Mouse (Mus musculus) MEL (cell line): ENCODE measurements around the gene Tspan14. TPM values are rescaled to one million over a fixed set of nuclear protein-coding genes. Genes with fewer than 3 reads are reported as not detected.

Experiments
- DNase-seq: peaks from one replicate; pipeline ENCODE4 v3.0.0; 2011; ENCODE audit warnings: low read depth, low spot score
- H3K27ac ChIP-seq: 2 replicates; pipeline ENCODE4 v1.5.1; 2012; ENCODE audit warnings: low read depth, mild to moderate bottlenecking, control low read depth, low read length, moderate library complexity; ENCODE audit not compliant: control insufficient read depth
- H3K27me3 ChIP-seq, 2 experiments: fragments of 150-350 bp in 1 of 2; sonication (generic) in 1 of 2; 2 replicates each; pipeline ENCODE4 v1.6.1; 2012; ENCODE audit warnings: low read length in 2 of 2, mild to moderate bottlenecking in 2 of 2, improper control_type of control experiment in 1 of 2, moderate library complexity in 1 of 2; ENCODE audit not compliant: insufficient read depth in 2 of 2, control insufficient read depth in 1 of 2
- H3K36me3 ChIP-seq, 2 experiments: 2 replicates each; pipeline ENCODE4 v1.6.1; 2012 to 2014; ENCODE audit warnings: low read length in 2 of 2, improper control_type of control experiment in 1 of 2, inconsistent platforms in 1 of 2, mild to moderate bottlenecking in 1 of 2; ENCODE audit not compliant: insufficient read depth in 2 of 2, control insufficient read depth in 1 of 2
- H3K4me1 ChIP-seq, 2 experiments: fragments of 150-350 bp in 1 of 2; sonication (generic) in 1 of 2; 2 replicates each; pipeline ENCODE4 v1.6.1; 2012; ENCODE audit warnings: low read length in 2 of 2, improper control_type of control experiment in 1 of 2, mild to moderate bottlenecking in 1 of 2; ENCODE audit not compliant: insufficient read depth in 2 of 2, control insufficient read depth in 1 of 2
- H3K4me3 ChIP-seq, 2 experiments: fragments of 150-350 bp in 1 of 2; sonication (generic) in 1 of 2; 2 replicates each; pipeline ENCODE4 v1.5.1; 2012; ENCODE audit warnings: low read depth in 2 of 2, low read length in 2 of 2, mild to moderate bottlenecking in 2 of 2, moderate library complexity in 2 of 2, control low read depth in 1 of 2, improper control_type of control experiment in 1 of 2; ENCODE audit not compliant: control insufficient read depth in 1 of 2, insufficient read depth in 1 of 2
- H3K79me2 ChIP-seq: 2 replicates; pipeline ENCODE4 v1.6.1; 2012; ENCODE audit warnings: mild to moderate bottlenecking, low read length, moderate library complexity; ENCODE audit not compliant: control insufficient read depth, poor library complexity, insufficient read depth
- H3K9ac ChIP-seq: 2 replicates; pipeline ENCODE4 v1.6.1; 2012; ENCODE audit warnings: low read depth, mild to moderate bottlenecking, control low read depth, low read length, moderate library complexity; ENCODE audit not compliant: control insufficient read depth, poor library complexity, severe bottlenecking
- H3K9me3 ChIP-seq: fragments of 150-350 bp; sonication (generic); replicated peaks from 2 replicates; pipeline ENCODE4 v1.6.1; 2012; ENCODE audit warnings: mild to moderate bottlenecking, low read length, improper control_type of control experiment, moderate library complexity; ENCODE audit not compliant: insufficient read depth
- CHD2 ChIP-seq: IDR thresholded peaks from 2 replicates; pipeline ENCODE4 v1.6.1; 2011; ENCODE audit warnings: low read length, improper control_type of control experiment
- CTCF ChIP-seq, 3 experiments: IDR thresholded peaks in 2 of 3; conservative IDR thresholded peaks in 1 of 3; 2 replicates each; pipeline ENCODE4 v1.5.1; 2011 to 2012; ENCODE audit warnings: low read length in 3 of 3, low read depth in 2 of 3, mild to moderate bottlenecking in 2 of 3, improper control_type of control experiment in 1 of 3, inconsistent platforms in 1 of 3, mixed read lengths in 1 of 3, moderate library complexity in 1 of 3; ENCODE audit not compliant: control insufficient read depth in 1 of 3, insufficient read depth in 1 of 3, poor library complexity in 1 of 3, severe bottlenecking in 1 of 3
- E2F4 ChIP-seq: IDR thresholded peaks from 2 replicates; pipeline ENCODE4 v1.6.1; 2011; ENCODE audit warnings: low read depth, low read length, improper control_type of control experiment, borderline replicate concordance
- ETS1 ChIP-seq: IDR thresholded peaks from 2 replicates; pipeline ENCODE4 v1.6.1; 2012; ENCODE audit warnings: low read depth, mild to moderate bottlenecking, inconsistent platforms, low read length, improper control_type of control experiment, moderate library complexity
- GABPA ChIP-seq: IDR thresholded peaks from 2 replicates; pipeline ENCODE4 v1.6.1; 2012; ENCODE audit warnings: low read depth, mild to moderate bottlenecking, inconsistent platforms, low read length, improper control_type of control experiment, moderate library complexity
- HCFC1 ChIP-seq: IDR thresholded peaks from 2 replicates; pipeline ENCODE4 v1.6.1; 2012; ENCODE audit warnings: low read depth, mild to moderate bottlenecking, inconsistent platforms, low read length, improper control_type of control experiment, moderate library complexity
- JUND ChIP-seq: IDR thresholded peaks from 2 replicates; pipeline ENCODE4 v1.6.1; 2011; ENCODE audit warnings: low read depth, mild to moderate bottlenecking, improper control_type of control experiment, low read length
- MAFK ChIP-seq: IDR thresholded peaks from 2 replicates; pipeline ENCODE4 v1.6.1; 2011; ENCODE audit warnings: low read depth, mild to moderate bottlenecking, low read length, improper control_type of control experiment, borderline replicate concordance
- MAX ChIP-seq: IDR thresholded peaks from 2 replicates; pipeline ENCODE4 v1.6.1; 2011; ENCODE audit warnings: low read length, improper control_type of control experiment
- MAZ ChIP-seq: IDR thresholded peaks from 2 replicates; pipeline ENCODE4 v1.6.1; 2012; ENCODE audit warnings: low read depth, mild to moderate bottlenecking, inconsistent platforms, low read length, improper control_type of control experiment
- MEF2A ChIP-seq: IDR thresholded peaks from 2 replicates; pipeline ENCODE4 v1.6.1; 2014; ENCODE audit warnings: low read depth, mild to moderate bottlenecking, inconsistent platforms, low read length, improper control_type of control experiment; ENCODE audit not compliant: poor library complexity, insufficient replicate concordance, severe bottlenecking; ENCODE audit errors: extremely low read depth
- MXI1 ChIP-seq: IDR thresholded peaks from 2 replicates; pipeline ENCODE4 v1.6.1; 2011; ENCODE audit warnings: mild to moderate bottlenecking, low read depth, low read length, improper control_type of control experiment
- MYB ChIP-seq: IDR thresholded peaks from 2 replicates; pipeline ENCODE4 v1.6.1; 2011; ENCODE audit warnings: mild to moderate bottlenecking, low read depth, low read length, improper control_type of control experiment
- MYC ChIP-seq: IDR thresholded peaks from 2 replicates; pipeline ENCODE4 v1.6.1; 2011; ENCODE audit warnings: low read depth, mild to moderate bottlenecking, low read length, improper control_type of control experiment, moderate library complexity
- POLR2AphosphoS2 ChIP-seq: IDR thresholded peaks from 2 replicates; pipeline ENCODE4 v1.6.1; 2011; ENCODE audit warnings: low read length, improper control_type of control experiment
- RCOR1 ChIP-seq: IDR thresholded peaks from 2 replicates; pipeline ENCODE4 v1.6.1; 2012; ENCODE audit warnings: low read depth, mild to moderate bottlenecking, inconsistent platforms, low read length, improper control_type of control experiment
- SMC3 ChIP-seq: IDR thresholded peaks from 2 replicates; pipeline ENCODE4 v1.6.1; 2011; ENCODE audit warnings: low read depth, low read length, improper control_type of control experiment
- TAL1 ChIP-seq: IDR thresholded peaks from 2 replicates; pipeline ENCODE4 v1.6.1; 2012; ENCODE audit warnings: mild to moderate bottlenecking, inconsistent platforms, low read length, moderate library complexity, mixed read lengths
- TCF12 ChIP-seq: IDR thresholded peaks from 2 replicates; pipeline ENCODE4 v1.6.1; 2014; ENCODE audit warnings: low read depth, mild to moderate bottlenecking, inconsistent platforms, low read length, improper control_type of control experiment, moderate library complexity
- USF2 ChIP-seq, 2 experiments: IDR thresholded peaks; 2 replicates each; pipeline ENCODE4 v1.6.1; 2011 to 2012; ENCODE audit warnings: improper control_type of control experiment in 2 of 2, low read length in 2 of 2, borderline replicate concordance in 1 of 2, inconsistent platforms in 1 of 2, low read depth in 1 of 2, mild to moderate bottlenecking in 1 of 2; ENCODE audit not compliant: insufficient read depth in 1 of 2
- ZKSCAN1 ChIP-seq: IDR thresholded peaks from 2 replicates; pipeline ENCODE4 v1.6.1; 2012; ENCODE audit warnings: low read depth, mild to moderate bottlenecking, inconsistent platforms, low read length, improper control_type of control experiment, moderate library complexity
- ZMIZ1 ChIP-seq: IDR thresholded peaks from 2 replicates; pipeline ENCODE4 v1.6.1; 2012; ENCODE audit warnings: low read depth, mild to moderate bottlenecking, inconsistent platforms, low read length, improper control_type of control experiment, moderate library complexity
- polyA plus RNA-seq, 2 experiments: library from polyadenylated mRNA; stranded (reverse) in 1 of 2; unstranded in 1 of 2; fragments of >175 nt in 1 of 2; fragments of >200 nt in 1 of 2; gene quantifications; 2 replicates each; pipeline versions ENCODE4 v1.2.1 to v1.2.4; 2012; ENCODE audit warnings: low replicate concordance in 2 of 2, low read depth in 1 of 2; ENCODE audit not compliant: insufficient read length in 2 of 2, insufficient read depth in 1 of 2, missing spikeins in 1 of 2
- total RNA-seq: library from RNA; depleted of rRNA; stranded (reverse); fragments of 300-350 nt; gene quantifications from 2 replicates; pipeline ENCODE4 v1.2.3, GENCODE M21; 2012

Gene Tspan14
- total and polyA plus RNA-seq, 3 experiments, result 24.8 to 29.9 TPM; not detected in 1

DNA sequence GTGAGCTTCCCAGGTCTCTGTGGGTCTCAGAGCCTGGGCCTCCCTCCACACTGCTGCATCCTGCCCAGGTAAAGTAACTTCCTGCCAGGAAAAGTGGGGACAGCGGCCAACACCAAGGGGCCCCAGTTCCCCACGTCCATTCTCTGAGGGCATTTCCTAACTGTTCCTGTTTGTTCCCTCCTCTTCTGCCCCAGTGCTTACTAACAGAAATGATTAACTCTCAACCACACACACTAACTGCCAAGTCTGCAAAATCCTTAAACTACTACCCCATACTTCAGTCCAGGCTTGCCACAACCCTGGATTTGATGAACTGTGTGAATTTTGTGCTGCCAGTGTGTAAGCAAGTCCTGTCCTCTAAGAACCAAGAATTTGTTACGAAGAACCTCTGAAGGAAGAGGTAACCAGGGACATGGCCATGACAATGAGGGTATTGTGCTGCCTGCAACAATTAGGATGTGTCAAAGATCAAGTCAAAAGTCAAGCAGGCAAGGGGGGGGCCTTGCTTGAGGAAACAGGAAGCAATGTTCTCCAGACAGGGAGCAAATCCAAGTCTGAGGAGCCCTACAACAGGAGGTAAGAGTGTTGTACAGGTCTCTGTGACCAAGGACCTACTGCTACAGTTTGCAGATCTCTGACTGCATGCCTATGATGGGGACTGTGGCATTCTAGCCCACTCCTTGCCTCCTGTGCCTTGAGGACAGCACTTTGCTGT is 35.3 kb downstream of the Tspan14 start:
- Histone ChIP-seq H3K79me2 (peaks cover 5% of the 10 kb centered on the region; the same call in 1 of the 2 replicates), H3K27me3 (no peaks in the 10 kb centered on the region), H3K4me1 (peaks cover 16 to 42% of the 10 kb centered on the region in 2 experiments), H3K36me3 (peaks cover 0 to 40% of the 10 kb centered on the region in 2 experiments; a peak in 2 of 4 replicates), H3K9me3 (no peaks in the 10 kb centered on the region), H3K9ac (no peak overlapping the region), H3K4me3 (no peak overlapping the region), H3K27ac (no peak overlapping the region)
- no peak for DNase-seq
- TF ChIP-seq HCFC1 (no peak), MAFK (no peak), MYB (no peak)

DNA sequence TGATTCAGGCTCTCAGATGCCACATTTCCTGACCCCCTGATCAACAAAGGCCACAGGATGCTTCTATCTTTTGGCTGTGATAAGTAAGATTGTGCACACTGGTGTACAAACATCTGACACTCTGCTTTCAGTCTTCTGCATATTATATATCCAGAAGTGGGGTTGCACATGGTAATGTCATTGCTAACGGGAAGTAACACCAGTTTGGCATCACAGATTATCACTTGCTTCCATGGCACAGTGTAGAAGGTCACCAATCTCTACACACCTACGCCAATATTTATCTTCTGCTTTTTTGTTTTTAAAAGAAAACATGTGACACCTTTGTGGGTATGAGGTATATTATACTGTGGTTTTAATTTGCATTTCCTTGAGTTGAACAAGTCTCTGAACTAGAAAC is 36.7 kb downstream of the Tspan14 start:
- H3K4me3 ChIP-seq, result no peak overlapping the region
- TF ChIP-seq MAFK (no peak), ZMIZ1 (no peak), HCFC1 (no peak), GABPA (no peak), JUND (no peak), ZKSCAN1 (no peak), ETS1 (no peak)
- TF ChIP-seq, all 39 proteins: peak for 0
- H3K36me3 ChIP-seq, result peaks cover 0 to 31% of the 10 kb centered on the region in 2 experiments; a peak in 2 of 4 replicates
- no peaks in the 10 kb centered on the region for H3K9me3 ChIP-seq
- no peak overlapping the region for H3K9ac ChIP-seq
- peaks cover 5% of the 10 kb centered on the region; the same call in 1 of the 2 replicates for H3K79me2 ChIP-seq
- no peak for DNase-seq
- H3K27me3 ChIP-seq, result no peaks in the 10 kb centered on the region
- H3K4me1 ChIP-seq, result peaks cover 16 to 32% of the 10 kb centered on the region in 2 experiments
- H3K27ac ChIP-seq, result no peak overlapping the region

DNA sequence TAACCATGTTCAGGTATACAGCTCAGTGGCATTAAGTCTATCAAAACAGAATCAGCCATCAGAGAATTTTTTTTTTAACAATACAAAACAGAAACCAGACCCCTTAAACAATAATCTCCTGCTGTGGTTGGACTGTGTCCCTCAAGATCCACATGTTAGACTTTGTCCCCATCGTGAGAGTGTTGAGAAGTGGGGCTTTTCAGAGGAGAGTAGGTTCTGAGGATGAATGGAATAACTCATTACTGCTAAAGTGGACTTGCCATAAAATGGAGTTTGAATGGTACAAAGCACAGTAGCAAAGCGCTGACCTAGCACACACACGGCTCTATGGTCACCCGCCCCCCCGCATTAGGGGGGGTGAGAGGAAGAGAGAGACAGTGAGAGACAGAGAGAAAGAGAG is 37.7 kb downstream of the Tspan14 start:
- Histone ChIP-seq H3K27me3 (no peaks in the 10 kb centered on the region), H3K27ac (no peak overlapping the region), H3K4me3 (no peak overlapping the region), H3K36me3 (peaks cover 0 to 24% of the 10 kb centered on the region in 2 experiments; a peak in 2 of 4 replicates), H3K9me3 (no peaks in the 10 kb centered on the region), H3K9ac (no peak overlapping the region), H3K79me2 (no peaks in the 10 kb centered on the region; the same call in 1 of the 2 replicates), H3K4me1 (peaks cover 10 to 30% of the 10 kb centered on the region in 2 experiments)
- no peak for DNase-seq
- TF ChIP-seq JUND (no peak), POLR2AphosphoS2 (no peak), MAZ (no peak), MYC (no peak), MAX (no peak), HCFC1 (no peak), MEF2A (no peak), TAL1 (no peak), CTCF (IDR thresholded peaks at IDR 0.05 in 2 of 3, conservative IDR thresholded peaks at IDR 0.05 in 1 of 3; ENCODE audit: control insufficient read depth in 1 of 3, insufficient read depth in 1 of 3, low read depth in 2 of 3, low read length in 3 of 3, poor library complexity in 1 of 3, severe bottlenecking in 1 of 3) (no peak), TCF12 (no peak), CHD2 (no peak), E2F4 (no peak), ZMIZ1 (no peak), RCOR1 (no peak), SMC3 (no peak), MXI1 (no peak), USF2 (IDR thresholded peaks at IDR 0.05; ENCODE audit: borderline replicate concordance in 1 of 2, insufficient read depth in 1 of 2, low read depth in 1 of 2, low read length in 2 of 2) (no peak)
